16 mouse cellular contexts compared by ENCODE assay signal in genomic region chr13:97186346-97186745, GRCm38 (mm10).
"Had no signal": no experiment of that assay in that cellular context is flagged by ENCODE, and none has a peak within 500 bp of the region (broad histone marks: within the 10 kb centered on the region; RNA-seq: fewer than 3 reads in every experiment).

No protein-coding gene starts in this region.

- H3K9me3 ChIP-seq: kidney, embryonic 15.5 days; limb, embryonic 12.5 days; limb, embryonic 15.5 days; liver, embryonic 12.5 days; liver, embryonic 15.5 days had no signal

- DNase-seq: kidney, adult 11 months; kidney, adult 8-10 months; kidney, postnatal 10 days; kidney, postnatal 36 days; left cerebral cortex, postnatal 4 days; lung, adult 2 months; lung, postnatal 10 days; midbrain, embryonic 14.5 days; thymus, adult 18-20 months; thymus, postnatal 36 days had no signal

- H3K4me2 ChIP-seq: kidney, embryonic 15.5 days; limb, embryonic 12.5 days; limb, embryonic 15.5 days; liver, embryonic 12.5 days; liver, embryonic 15.5 days; midbrain, embryonic 11.5 days had no signal

- ATAC-seq: liver, embryonic 12.5 days had no signal

- H3K27me3 ChIP-seq: kidney, embryonic 15.5 days; limb, embryonic 12.5 days; limb, embryonic 15.5 days; liver, embryonic 12.5 days; liver, embryonic 15.5 days had no signal

- H3K4me1 ChIP-seq: kidney, embryonic 15.5 days; limb, embryonic 12.5 days; limb, embryonic 15.5 days had no signal

- H3K4me3 ChIP-seq: kidney, embryonic 15.5 days; limb, embryonic 12.5 days; limb, embryonic 15.5 days; liver, embryonic 12.5 days; liver, embryonic 15.5 days had no signal

- H3K27ac ChIP-seq: kidney, embryonic 15.5 days; limb, embryonic 12.5 days; limb, embryonic 15.5 days; liver, embryonic 12.5 days; liver, embryonic 15.5 days had no signal

- H3K9ac ChIP-seq: kidney, embryonic 15.5 days; limb, embryonic 12.5 days; limb, embryonic 15.5 days; liver, embryonic 12.5 days; liver, embryonic 15.5 days had no signal
